Mouse (Mus musculus) embryonic facial prominence, embryonic 11.5 days (tissue): Measurements from ENCODE around the gene Htr1a. TPM values are rescaled to one million over a fixed set of nuclear protein-coding genes. Genes with fewer than 3 reads are reported as not detected.
A peak's percentile ranks its signal among the peaks of the same experiment; 100 is the strongest.

Experiments
- ATAC-seq: fragments of 200-750 bp; cut with Nextera tagmentation; replicated peaks from 2 replicates; pipeline ENCODE4 v1.8.0; 2017; ENCODE audit warnings: low read depth; ENCODE audit not compliant: insufficient number of reproducible peaks, low FRiP score, low TSS enrichment
- DNase-seq: peaks from one replicate; pipeline ENCODE4 v3.0.0-alpha.2; 2015; ENCODE audit warnings: low spot score
- H3K27ac ChIP-seq: fragments of 300-500 bp; sonication (generic); replicated peaks from 2 replicates; pipeline ENCODE4 v1.5.1; 2014; ENCODE audit warnings: mild to moderate bottlenecking, low read depth, low read length, control low read depth
- H3K27me3 ChIP-seq: fragments of 300-500 bp; sonication (generic); 2 replicates; pipeline ENCODE4 v1.6.1; 2014; ENCODE audit warnings: mild to moderate bottlenecking, low read length, moderate library complexity, mixed read lengths; ENCODE audit not compliant: control insufficient read depth, insufficient read depth
- H3K36me3 ChIP-seq: fragments of 300-500 bp; sonication (generic); replicated peaks from 2 replicates; pipeline ENCODE4 v1.6.1; 2014; ENCODE audit warnings: low read depth, mild to moderate bottlenecking, low read length, moderate library complexity, mixed read lengths; ENCODE audit not compliant: control insufficient read depth, insufficient read depth
- H3K4me1 ChIP-seq: fragments of 300-500 bp; sonication (generic); 2 replicates; pipeline ENCODE4 v1.6.1; 2014; ENCODE audit warnings: low read length, mixed read lengths; ENCODE audit not compliant: control insufficient read depth, insufficient read depth
- H3K4me2 ChIP-seq: fragments of 300-500 bp; sonication (generic); 2 replicates; pipeline ENCODE4 v1.6.1; 2014; ENCODE audit warnings: low read depth, mild to moderate bottlenecking, control low read depth, low read length, moderate library complexity
- H3K4me3 ChIP-seq: fragments of 300-500 bp; sonication (generic); 2 replicates; pipeline ENCODE4 v1.5.1; 2014; ENCODE audit warnings: low read depth, low read length, control low read depth
- H3K9ac ChIP-seq: fragments of 300-500 bp; sonication (generic); replicated peaks from 2 replicates; pipeline ENCODE4 v1.6.1; 2014; ENCODE audit warnings: mild to moderate bottlenecking, control low read depth, low read length
- H3K9me3 ChIP-seq: fragments of 300-500 bp; sonication (generic); replicated peaks from 2 replicates; pipeline ENCODE4 v1.6.1; 2016; ENCODE audit warnings: mild to moderate bottlenecking, low read length, inconsistent platforms, mixed read lengths; ENCODE audit not compliant: control insufficient read depth
- WGBS: fragments of 180-500 bp; shearing (Covaris S2); extraction: QIAGEN DNeasy Blood & Tissue Kit; methylation state at CpG from one replicate; pipeline ENCODE4 v1.1.7; 2014; 5-methylcytosine and 5-hydroxymethylcytosine counted together
- polyA plus RNA-seq: library from polyadenylated mRNA; unstranded; fragments of >200 nt; fragmentation: Nextera tagmentation; extraction: Ambion mirVana; gene quantifications from 2 replicates; pipeline ENCODE4 v1.2.1, GENCODE M21; 2014

The Htr1a gene
- polyA plus RNA-seq, result 0.10 and 0.20 TPM in 2 replicates

DNA sequence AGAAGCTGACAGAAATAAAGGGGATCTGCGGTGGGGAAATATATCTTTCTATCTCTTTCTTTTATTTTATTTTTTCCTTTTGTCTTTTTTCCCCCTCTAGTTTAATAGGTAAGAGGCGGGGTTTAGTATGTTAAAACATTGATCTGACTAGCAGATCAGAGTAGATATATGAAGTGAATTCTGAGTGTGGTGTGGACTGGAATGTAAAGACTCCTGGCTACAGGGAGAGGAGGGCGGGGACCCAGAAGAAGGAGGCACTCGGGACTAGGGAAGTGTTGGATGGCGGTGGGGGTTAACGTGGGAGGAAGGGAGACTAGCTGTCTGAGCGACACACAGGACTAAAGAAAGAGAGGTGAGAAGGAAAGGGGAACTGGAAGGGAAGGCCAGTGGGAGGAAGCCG, at the start of gene Htr1a:
Gene Htr1a (plus strand): TSS at position 301 of the 400 bp plus-strand sequence.
- H3K4me1 ChIP-seq, result no peaks in the 10 kb centered on the region
- ATAC-seq (no peak), DNase-seq (no peak)
- no peaks in the 10 kb centered on the region for H3K36me3 ChIP-seq
- no peak within 1 kb of the TSS for H3K27ac ChIP-seq
- no peak within 1 kb of the TSS for H3K9ac ChIP-seq
- no peaks in the 10 kb centered on the region for H3K9me3 ChIP-seq
- H3K27me3 ChIP-seq, result peaks cover 31% of the 10 kb centered on the region
- H3K4me2 ChIP-seq, result peak within 1 kb of the TSS; percentile 7
- WGBS, result 5% methylated on average over 8 of the region's 8 CpGs
- no peak within 1 kb of the TSS for H3K4me3 ChIP-seq

- WGBS, result 74% methylated on average over 10 of the region's 10 CpGs
- DNase-seq, result no peak
- no peak for ATAC-seq
- no peaks in the 10 kb centered on the region for H3K27me3 ChIP-seq
- no peak overlapping the region for H3K9ac ChIP-seq
- H3K4me2 ChIP-seq, result no peak overlapping the region
- no peaks in the 10 kb centered on the region for H3K36me3 ChIP-seq
- H3K4me1 ChIP-seq, result no peaks in the 10 kb centered on the region
- H3K27ac ChIP-seq, result no peak overlapping the region
- H3K9me3 ChIP-seq, result no peaks in the 10 kb centered on the region
- no peak overlapping the region for H3K4me3 ChIP-seq
Measured at GRCm38 (mm10) chr13:105411535-105412326, 31.7 kb upstream of the Htr1a start.

DNA sequence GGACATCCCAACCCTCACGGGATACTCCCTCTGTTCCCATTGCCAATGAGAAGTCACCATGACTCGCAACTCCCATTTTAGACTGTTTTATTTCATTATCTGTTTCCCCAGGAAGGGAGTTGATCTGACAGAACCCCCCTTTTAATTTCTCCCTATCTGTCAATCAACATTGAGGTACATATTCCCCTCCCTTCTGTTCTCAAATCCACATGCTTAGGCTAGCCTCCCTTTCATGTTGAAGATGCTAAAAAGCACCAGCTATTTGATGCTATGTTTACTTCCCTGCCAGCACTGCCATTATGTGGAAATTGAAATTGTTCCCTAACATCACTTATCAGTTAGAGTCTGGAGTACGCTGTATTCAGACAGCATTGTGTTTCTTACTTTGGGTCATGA, 31.1 kb upstream of the Htr1a start:
- Histone ChIP-seq H3K4me3 (no peak overlapping the region), H3K27me3 (no peaks in the 10 kb centered on the region), H3K4me2 (no peak overlapping the region), H3K27ac (no peak overlapping the region), H3K9ac (no peak overlapping the region), H3K9me3 (no peaks in the 10 kb centered on the region), H3K36me3 (no peaks in the 10 kb centered on the region), H3K4me1 (no peaks in the 10 kb centered on the region)
- no peak for DNase-seq
- ATAC-seq, result no peak
- WGBS, result 93% methylated on average over 3 of the region's 3 CpGs

DNA sequence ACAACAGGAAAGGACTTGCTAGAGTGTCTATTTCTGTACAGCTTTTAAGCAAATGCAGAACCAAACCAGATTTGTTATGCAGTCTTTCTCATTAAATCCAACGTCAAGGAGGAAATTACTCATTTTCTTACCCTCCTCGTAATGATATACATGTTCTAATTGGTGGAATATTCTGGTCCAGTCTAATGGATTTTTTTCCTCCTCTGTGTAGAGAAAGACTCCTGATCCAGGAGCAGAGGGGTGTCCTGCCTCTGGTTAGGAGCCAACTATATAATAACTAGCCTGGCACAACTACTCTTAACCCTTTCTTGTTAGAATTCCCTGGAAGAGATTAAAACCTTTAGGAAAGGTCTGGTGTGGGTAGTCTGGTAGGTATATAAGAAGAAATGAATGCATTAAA, 10.3 kb upstream of the Htr1a start:
- WGBS, result 78% methylated on average over 2 of the region's 2 CpGs
- H3K4me1 ChIP-seq, result no peaks in the 10 kb centered on the region
- ATAC-seq (no peak), DNase-seq (no peak)
- no peak overlapping the region for H3K4me3 ChIP-seq
- no peak overlapping the region for H3K9ac ChIP-seq
- H3K9me3 ChIP-seq, result no peaks in the 10 kb centered on the region
- no peaks in the 10 kb centered on the region for H3K36me3 ChIP-seq
- no peak overlapping the region for H3K27ac ChIP-seq
- no peak overlapping the region for H3K4me2 ChIP-seq
- H3K27me3 ChIP-seq, result no peaks in the 10 kb centered on the region

DNA sequence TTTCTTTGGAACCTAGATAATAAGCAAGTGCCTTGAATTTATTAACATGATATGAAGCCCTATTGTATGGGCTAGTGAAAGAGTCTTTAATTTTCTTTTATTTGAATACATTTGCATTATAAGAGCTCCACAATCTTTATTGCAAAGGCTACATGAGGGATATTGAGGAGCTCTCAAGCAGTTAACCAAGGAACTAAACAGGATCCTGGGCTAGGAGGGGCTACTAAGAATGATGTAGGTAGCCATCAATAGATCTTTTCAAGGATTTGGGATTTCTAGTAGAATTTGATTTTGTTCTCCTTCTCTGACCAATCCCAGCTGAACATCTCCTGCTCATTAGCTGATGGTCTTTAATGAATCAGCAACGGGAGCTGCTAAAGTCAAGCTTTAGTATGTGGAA, 9.8 kb upstream of the Htr1a start:
- WGBS, result 94% methylated on average over 1 of the region's 1 CpGs
- ATAC-seq (no peak), DNase-seq (no peak)
- Histone ChIP-seq H3K27me3 (no peaks in the 10 kb centered on the region), H3K27ac (no peak overlapping the region), H3K36me3 (no peaks in the 10 kb centered on the region), H3K4me2 (no peak overlapping the region), H3K4me1 (no peaks in the 10 kb centered on the region), H3K9ac (no peak overlapping the region), H3K9me3 (no peaks in the 10 kb centered on the region), H3K4me3 (no peak overlapping the region)

GRCm38 (mm10) chr13:105442576-105442975, 863 bp upstream of the Htr1a start:
- H3K27me3 ChIP-seq, result peaks cover 31% of the 10 kb centered on the region
- WGBS, result 3% methylated on average over 6 of the region's 6 CpGs
- no peak for ATAC-seq
- peak; percentile 83 for DNase-seq
- no peaks in the 10 kb centered on the region for H3K4me1 ChIP-seq
- H3K9me3 ChIP-seq, result no peaks in the 10 kb centered on the region
- no peak overlapping the region for H3K27ac ChIP-seq
- no peak overlapping the region for H3K4me3 ChIP-seq
- H3K4me2 ChIP-seq, result no peak overlapping the region
- no peaks in the 10 kb centered on the region for H3K36me3 ChIP-seq
- no peak overlapping the region for H3K9ac ChIP-seq

DNA sequence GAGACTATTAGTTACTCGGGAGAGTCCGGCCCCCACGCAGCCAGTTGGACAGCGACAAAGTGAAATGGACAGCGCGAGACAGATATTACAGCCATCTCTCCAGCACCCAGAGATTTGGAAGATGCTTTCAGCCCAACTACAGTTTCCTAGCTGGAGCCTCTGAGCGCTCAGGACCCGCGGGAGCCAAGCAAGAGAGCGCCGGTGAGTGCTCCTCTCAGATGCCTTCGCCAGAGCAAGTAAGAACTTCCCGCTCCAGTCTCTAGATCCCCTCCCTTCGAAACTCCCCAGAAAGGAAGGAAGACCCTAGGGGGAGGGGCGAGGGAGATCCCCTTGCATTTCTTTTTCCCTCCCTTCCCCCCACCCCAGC, 415 bp downstream of the Htr1a start:
- Histone ChIP-seq H3K4me2 (peak overlapping the region; percentile 7; the same call in 1 of the 2 replicates), H3K27me3 (peaks cover 31% of the 10 kb centered on the region), H3K4me1 (no peaks in the 10 kb centered on the region), H3K4me3 (no peak overlapping the region), H3K27ac (no peak overlapping the region), H3K9me3 (no peaks in the 10 kb centered on the region), H3K9ac (no peak overlapping the region), H3K36me3 (no peaks in the 10 kb centered on the region)
- no peak for DNase-seq
- no peak for ATAC-seq
- WGBS, result under 1% methylated on average over 14 of the region's 15 CpGs

- Histone ChIP-seq H3K9me3 (no peaks in the 10 kb centered on the region), H3K27me3 (peaks cover 31% of the 10 kb centered on the region), H3K4me3 (no peak overlapping the region), H3K9ac (no peak overlapping the region), H3K36me3 (no peaks in the 10 kb centered on the region), H3K4me1 (no peaks in the 10 kb centered on the region), H3K4me2 (peak overlapping the region; percentile 7), H3K27ac (no peak overlapping the region)
- DNase-seq, result no peak
- no peak; the same call in 1 of the 2 replicates for ATAC-seq
- WGBS, result 1% methylated on average over 39 of the region's 39 CpGs
Measured at GRCm38 (mm10) chr13:105444238-105444894, 927 bp downstream of the Htr1a start.
